Comparison of ENCODE assay signal across 9 mouse cellular contexts in genomic region chr4:141720761-141721523, GRCm38 (mm10). TPM values are rescaled to one million over a fixed set of nuclear protein-coding genes. Genes with fewer than 3 reads are reported as not detected.
DNase-seq lines count a peak whose midpoint lies in the region; ATAC-seq and TF ChIP-seq lines count a peak whose summit lies in the region.
"Had no signal": no experiment of that assay in that cellular context is flagged by ENCODE, and none has a peak within 500 bp of the region (broad histone marks: within the 10 kb centered on the region; RNA-seq: fewer than 3 reads in every experiment).

No protein-coding gene starts in this region.

- peak overlapping the region; percentile 7; the same call in 1 of the 2 replicates for H3K27ac ChIP-seq in heart, embryonic 10.5 days
- H3K27ac ChIP-seq in thymus, adult 2 months (ENCODE audit: control insufficient read depth, insufficient read depth, low read length) = 0 out of 2 replicates have a peak overlapping the region, but pooled peaks have one; percentile 23
- H3K27ac ChIP-seq in liver, embryonic 11.5 days (ENCODE audit: low read depth, low read length) = no peak overlapping the region
- peak overlapping the region; percentile 98 for H3K27ac ChIP-seq in stomach, embryonic 16.5 days (ENCODE audit: low read length)

- H3K9ac ChIP-seq in liver, embryonic 11.5 days (ENCODE audit: low read depth, low read length) = peak overlapping the region; percentile 22; the same call in 1 of the 2 replicates
- H3K9ac ChIP-seq in stomach, embryonic 16.5 days (ENCODE audit: low read length) = peak overlapping the region; percentile 98; the same call in 1 of the 2 replicates

- H3K4me1 ChIP-seq in heart, embryonic 10.5 days = peaks cover 25% of the 10 kb centered on the region
- H3K4me1 ChIP-seq in thymus, adult 2 months (replicated peaks; ENCODE audit: control insufficient read depth, insufficient read depth, low read length) = peaks cover 10% of the 10 kb centered on the region
- peaks cover 28% of the 10 kb centered on the region for H3K4me1 ChIP-seq in liver, embryonic 11.5 days (replicated peaks; ENCODE audit: control insufficient read depth, insufficient read depth, low read length)
- H3K4me1 ChIP-seq in stomach, embryonic 16.5 days (ENCODE audit: control insufficient read depth, insufficient read depth, low read length) = peaks cover 32% of the 10 kb centered on the region

- peak overlapping the region; percentile 91 for H3K4me2 ChIP-seq in liver, embryonic 11.5 days
- peak overlapping the region; percentile 67 for H3K4me2 ChIP-seq in stomach, embryonic 16.5 days (ENCODE audit: low read depth, low read length)

- no peaks in the 10 kb centered on the region for H3K9me3 ChIP-seq in heart, embryonic 10.5 days
- no peaks in the 10 kb centered on the region for H3K9me3 ChIP-seq in liver, embryonic 11.5 days (ENCODE audit: control insufficient read depth, low read length)
- H3K9me3 ChIP-seq in stomach, embryonic 16.5 days (replicated peaks; ENCODE audit: control insufficient read depth, low read length) = no peaks in the 10 kb centered on the region

- 67% methylated on average over 6 of the region's 6 CpGs for WGBS in heart, embryonic 10.5 days
- WGBS in thymus, adult 2 months = 40% methylated on average over 6 of the region's 6 CpGs
- 70% methylated on average over 6 of the region's 6 CpGs for WGBS in liver, embryonic 11.5 days
- 40% methylated on average over 6 of the region's 6 CpGs for WGBS in stomach, embryonic 16.5 days

- no peak for TF ChIP-seq CTCF in thymus, adult 2 months (IDR thresholded peaks at IDR 0.05; ENCODE audit: borderline replicate concordance, control insufficient read depth, extremely low read depth, insufficient read depth, low read length, poor library complexity)

- peaks cover 18% of the 10 kb centered on the region for H3K36me3 ChIP-seq in heart, embryonic 10.5 days
- H3K36me3 ChIP-seq in thymus, adult 2 months (ENCODE audit: control insufficient read depth, insufficient read depth, low read length) = no peaks in the 10 kb centered on the region
- peaks cover 12% of the 10 kb centered on the region for H3K36me3 ChIP-seq in liver, embryonic 11.5 days (ENCODE audit: control insufficient read depth, insufficient read depth, low read length)
- peaks cover 8% of the 10 kb centered on the region; the same call in 1 of the 2 replicates for H3K36me3 ChIP-seq in stomach, embryonic 16.5 days (ENCODE audit: control insufficient read depth, insufficient read depth, low read length)

- no peak for TF ChIP-seq POLR2A in thymus, adult 2 months (IDR thresholded peaks at IDR 0.05; ENCODE audit: control insufficient read depth, extremely low read depth, insufficient read depth, low read length, poor library complexity)

- no peak for ATAC-seq in liver, embryonic 11.5 days (replicated peaks; ENCODE audit: low FRiP score)
- ATAC-seq in stomach, embryonic 16.5 days (ENCODE audit: insufficient read depth, low FRiP score) = no peak

- H3K4me3 ChIP-seq in heart, embryonic 10.5 days = peak overlapping the region; percentile 100; the same call in 1 of the 2 replicates
- H3K4me3 ChIP-seq in thymus, adult 2 months (ENCODE audit: control insufficient read depth, insufficient read depth, low read length) = no peak overlapping the region
- peak overlapping the region; percentile 100 for H3K4me3 ChIP-seq in liver, embryonic 11.5 days (ENCODE audit: low read depth, low read length)
- H3K4me3 ChIP-seq in stomach, embryonic 16.5 days (replicated peaks; ENCODE audit: low read length) = peak overlapping the region; percentile 90

- H3K27me3 ChIP-seq in heart, embryonic 10.5 days (ENCODE audit: insufficient read depth, poor library complexity, severe bottlenecking) = no peaks in the 10 kb centered on the region
- no peaks in the 10 kb centered on the region for H3K27me3 ChIP-seq in thymus, adult 2 months (ENCODE audit: control insufficient read depth, insufficient read depth, low read length)
- no peaks in the 10 kb centered on the region for H3K27me3 ChIP-seq in liver, embryonic 11.5 days (replicated peaks; ENCODE audit: control insufficient read depth, insufficient read depth, low read length)
- H3K27me3 ChIP-seq in stomach, embryonic 16.5 days (ENCODE audit: control insufficient read depth, insufficient read depth, low read length) = no peaks in the 10 kb centered on the region

- DNase-seq in heart, embryonic 10.5 days (ENCODE audit: low spot score) = no peak
- no peak for DNase-seq in heart, adult 8-10 months (ENCODE audit: low spot score)
- no peak for DNase-seq in thymus, adult 2 months
- DNase-seq in thymus, postnatal 0 days (ENCODE audit: low spot score) = no peak
- DNase-seq in liver, embryonic 11.5 days (ENCODE audit: low spot score) = no peak
- no peak for DNase-seq in layer of hippocampus, adult 9-10 months (ENCODE audit: low spot score)
- no peak for DNase-seq in right cerebral cortex, adult 18-20 months
- DNase-seq: cerebellum, adult 9-10 months had no signal

RNA-seq across cellular contexts. Expression of gene Ddi2, which starts 2.3 kb away (rescaled TPM):
- 21.4 and 21.5 TPM in 2 replicates for polyA plus RNA-seq in heart, embryonic 10.5 days (2016; fragmentation: Nextera tagmentation; extraction: Ambion mirVana)
- total RNA-seq in heart, adult 8-10 months (2022) = 10 to 100 TPM; 26.1 to 34.6 (median 29.1) TPM
- polyA plus RNA-seq in thymus, adult 2 months (2012; rRNA removed) = 15.6 and 25.5 TPM in 2 replicates
- 12.3 and 12.8 TPM in 2 replicates for polyA plus RNA-seq in thymus, postnatal 0 days (2015; fragmentation: Nextera tagmentation; extraction: Ambion mirVana)
- 29.3 and 31.4 TPM in 2 replicates for polyA plus RNA-seq in liver, embryonic 11.5 days (2014; fragmentation: Nextera tagmentation; extraction: Ambion mirVana)
- 18.8 and 19.7 TPM in 2 replicates for polyA plus RNA-seq in stomach, embryonic 16.5 days (2015; fragmentation: Nextera tagmentation; extraction: Ambion mirVana)

RNA-seq across cellular contexts. Expression of gene Agmat, which starts 25.5 kb away (rescaled TPM):
- polyA plus RNA-seq in heart, embryonic 10.5 days (2016; fragmentation: Nextera tagmentation; extraction: Ambion mirVana) = 1.2 and 3.5 TPM in 2 replicates
- under 1 TPM in 3 of 4 experiments, not detected in 1; 0.44 to 0.66 (median 0.63) TPM for total RNA-seq in heart, adult 8-10 months (2022)
- polyA plus RNA-seq in thymus, adult 2 months (2012; rRNA removed) = 0.18 and 0.92 TPM in 2 replicates
- 0.22 TPM in 1 of 2 replicates, not detected in the other for polyA plus RNA-seq in thymus, postnatal 0 days (2015; fragmentation: Nextera tagmentation; extraction: Ambion mirVana)
- polyA plus RNA-seq in liver, embryonic 11.5 days (2014; fragmentation: Nextera tagmentation; extraction: Ambion mirVana) = 16.0 and 18.0 TPM in 2 replicates
- polyA plus RNA-seq in stomach, embryonic 16.5 days (2015; fragmentation: Nextera tagmentation; extraction: Ambion mirVana) = 5.8 and 8.0 TPM in 2 replicates

RNA-seq across cellular contexts. Expression of gene Rsc1a1, which starts 35.5 kb away (rescaled TPM):
- polyA plus RNA-seq in heart, embryonic 10.5 days (2016; fragmentation: Nextera tagmentation; extraction: Ambion mirVana) = 3.1 and 4.4 TPM in 2 replicates
- total RNA-seq in heart, adult 8-10 months (2022) = 1 to 10 TPM in 2 of 4 experiments, not detected in 2; 1.2 to 4.0 TPM
- polyA plus RNA-seq in thymus, adult 2 months (2012; rRNA removed) = 8.5 and 14.4 TPM in 2 replicates
- polyA plus RNA-seq in thymus, postnatal 0 days (2015; fragmentation: Nextera tagmentation; extraction: Ambion mirVana) = not detected in 2 replicates
- polyA plus RNA-seq in liver, embryonic 11.5 days (2014; fragmentation: Nextera tagmentation; extraction: Ambion mirVana) = 2.7 TPM in 1 of 2 replicates, not detected in the other
- polyA plus RNA-seq in stomach, embryonic 16.5 days (2015; fragmentation: Nextera tagmentation; extraction: Ambion mirVana) = not detected in 2 replicates

RNA-seq across cellular contexts. Expression of gene Plekhm2, which starts 56.2 kb away (rescaled TPM):
- polyA plus RNA-seq in heart, embryonic 10.5 days (2016; fragmentation: Nextera tagmentation; extraction: Ambion mirVana) = 4.1 and 5.4 TPM in 2 replicates
- 100 to 1,000 TPM; 113 to 133 (median 117) TPM for total RNA-seq in heart, adult 8-10 months (2022)
- polyA plus RNA-seq in thymus, adult 2 months (2012; rRNA removed) = 58.5 and 71.4 TPM in 2 replicates
- 2.6 and 3.6 TPM in 2 replicates for polyA plus RNA-seq in thymus, postnatal 0 days (2015; fragmentation: Nextera tagmentation; extraction: Ambion mirVana)
- polyA plus RNA-seq in liver, embryonic 11.5 days (2014; fragmentation: Nextera tagmentation; extraction: Ambion mirVana) = 2.1 and 3.4 TPM in 2 replicates
- 4.4 and 6.3 TPM in 2 replicates for polyA plus RNA-seq in stomach, embryonic 16.5 days (2015; fragmentation: Nextera tagmentation; extraction: Ambion mirVana)
